Mouse (Mus musculus) cerebellum, adult 2 months (tissue): ENCODE measurements around the gene Tbc1d5. TPM values are rescaled to one million over a fixed set of nuclear protein-coding genes. Genes with fewer than 3 reads are reported as not detected.

Experiments
- DNase-seq, 2 experiments: peaks; one replicate each; pipeline ENCODE4 v3.0.0; 2021
- H3K27ac ChIP-seq: fragments of 200-500 bp; 2 replicates; pipeline ENCODE4 v1.5.1; 2012; ENCODE audit warnings: low read length, control low read depth, inconsistent platforms; ENCODE audit not compliant: insufficient read depth
- H3K27me3 ChIP-seq: fragments of 200-500 bp; 2 replicates; pipeline ENCODE4 v1.6.1; 2012; ENCODE audit warnings: inconsistent platforms, mild to moderate bottlenecking, low read length, moderate library complexity; ENCODE audit not compliant: control insufficient read depth, insufficient read depth
- H3K4me1 ChIP-seq: fragments of 200-500 bp; 2 replicates; pipeline ENCODE4 v1.6.1; 2011; ENCODE audit warnings: low read length; ENCODE audit not compliant: control insufficient read depth, insufficient read depth
- H3K4me3 ChIP-seq: fragments of 200-500 bp; replicated peaks from 2 replicates; pipeline ENCODE3; 2011; ENCODE audit warnings: mild to moderate bottlenecking, low read depth, low read length, control low read depth; ENCODE audit not compliant: insufficient read depth
- CTCF ChIP-seq: fragments of 200-500 bp; IDR thresholded peaks from 2 replicates; pipeline ENCODE4 v1.5.1; 2011; ENCODE audit warnings: low read depth, mild to moderate bottlenecking, control low read depth, low read length, moderate library complexity, borderline replicate concordance; ENCODE audit not compliant: insufficient read depth
- POLR2A ChIP-seq: fragments of 200-500 bp; IDR thresholded peaks from 2 replicates; pipeline ENCODE4 v1.6.1; 2011; ENCODE audit warnings: low read length, control low read depth, borderline replicate concordance; ENCODE audit not compliant: insufficient read depth
- WGBS: fragments of 180-500 bp; shearing (Covaris S2); methylation state at CpG from one replicate; pipeline ENCODE4 v1.1.7; 2018; 5-methylcytosine and 5-hydroxymethylcytosine counted together
- polyA plus RNA-seq: library from polyadenylated mRNA; depleted of rRNA; stranded (reverse); fragments of >200 nt; gene quantifications from 2 replicates; pipeline ENCODE4 v1.2.3, GENCODE M21; 2012

Gene Tbc1d5
- polyA plus RNA-seq, 1 experiment = 19.6 TPM

DNA sequence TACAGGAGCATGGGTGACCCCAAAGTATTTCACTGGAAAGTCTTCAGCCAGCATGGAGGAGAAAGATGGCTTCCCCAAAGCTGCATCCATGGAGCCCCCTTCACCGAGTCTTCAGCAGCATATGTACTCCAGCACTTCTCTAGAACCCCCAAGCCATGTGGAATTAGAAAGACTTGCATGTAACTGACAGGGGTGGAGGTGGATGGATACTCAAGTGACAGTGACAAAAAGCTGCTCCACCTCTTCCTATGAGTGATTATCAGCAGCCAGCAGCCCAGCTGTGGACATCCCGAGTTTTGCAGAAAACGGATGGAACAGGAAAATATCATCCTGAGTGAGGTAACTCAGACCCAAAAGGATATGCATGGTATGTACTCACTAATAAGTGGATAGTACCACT is 311.9 kb downstream of the Tbc1d5 start:
- Histone ChIP-seq H3K27ac (no peak overlapping the region), H3K4me1 (no peaks in the 10 kb centered on the region), H3K4me3 (no peak overlapping the region), H3K27me3 (no peaks in the 10 kb centered on the region)
- WGBS = 93% methylated on average over 3 of the region's 3 CpGs
- TF ChIP-seq CTCF = no peak
- TF ChIP-seq POLR2A = no peak
- DNase-seq = no peak

GRCm38 (mm10) chr17:50864781-50865180 is 314.4 kb downstream of the Tbc1d5 start:
- Histone ChIP-seq H3K4me3 (no peak overlapping the region), H3K27ac (no peak overlapping the region), H3K4me1 (no peaks in the 10 kb centered on the region), H3K27me3 (no peaks in the 10 kb centered on the region)
- DNase-seq = no peak
- WGBS = 97% methylated on average over 1 of the region's 1 CpGs
- TF ChIP-seq CTCF = no peak

GRCm38 (mm10) chr17:50853220-50853619 is 325.9 kb downstream of the Tbc1d5 start:
- no peaks in the 10 kb centered on the region for H3K4me1 ChIP-seq
- no peaks in the 10 kb centered on the region for H3K27me3 ChIP-seq
- 58% methylated on average over 3 of the region's 3 CpGs for WGBS
- DNase-seq = no peak
- TF ChIP-seq POLR2A = no peak
- no peak for TF ChIP-seq CTCF
- H3K27ac ChIP-seq = no peak overlapping the region
- no peak overlapping the region for H3K4me3 ChIP-seq

DNA sequence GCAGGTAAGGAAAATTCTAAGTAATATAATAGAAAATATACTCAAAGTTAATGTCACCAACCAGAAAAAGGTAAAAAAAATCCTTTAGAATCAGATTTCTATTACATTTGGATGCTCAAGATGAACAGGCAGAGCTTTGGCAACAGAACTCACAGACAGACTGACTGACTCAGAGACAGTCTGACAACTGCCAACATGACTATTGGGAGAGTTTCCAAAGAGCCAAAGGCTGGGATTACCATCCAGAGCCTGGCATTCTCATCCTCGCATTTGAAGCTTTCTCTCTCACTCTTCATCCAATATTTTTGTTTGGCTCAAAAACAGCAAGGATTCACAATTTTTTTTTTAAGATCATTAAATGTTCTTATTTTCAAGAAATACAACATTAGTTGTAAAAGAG is 327.8 kb downstream of the Tbc1d5 start:
- H3K4me3 ChIP-seq = no peak overlapping the region
- TF ChIP-seq CTCF (no peak), POLR2A (no peak)
- H3K27ac ChIP-seq = no peak overlapping the region
- WGBS = 22% methylated on average over 1 of the region's 1 CpGs
- H3K4me1 ChIP-seq = no peaks in the 10 kb centered on the region
- no peaks in the 10 kb centered on the region for H3K27me3 ChIP-seq
- DNase-seq = peak in 1 of 2 experiments; percentile 25

- Histone ChIP-seq H3K4me1 (no peaks in the 10 kb centered on the region), H3K27ac (no peak overlapping the region), H3K4me3 (no peak overlapping the region), H3K27me3 (no peaks in the 10 kb centered on the region)
- peak; percentile 48; the same call in 1 of the 2 replicates for TF ChIP-seq CTCF
- TF ChIP-seq POLR2A = no peak
- DNase-seq = no peak
- WGBS = 38% methylated on average over 1 of the region's 1 CpGs
Observed at GRCm38 (mm10) chr17:50814089-50814488, 365.1 kb downstream of the Tbc1d5 start.

GRCm38 (mm10) chr17:50813580-50813979 is 365.6 kb downstream of the Tbc1d5 start:
- Histone ChIP-seq H3K4me3 (no peak overlapping the region), H3K27ac (no peak overlapping the region), H3K27me3 (no peaks in the 10 kb centered on the region), H3K4me1 (no peaks in the 10 kb centered on the region)
- no peak for TF ChIP-seq POLR2A
- no peak for DNase-seq
- WGBS = 88% methylated on average over 6 of the region's 6 CpGs

DNA sequence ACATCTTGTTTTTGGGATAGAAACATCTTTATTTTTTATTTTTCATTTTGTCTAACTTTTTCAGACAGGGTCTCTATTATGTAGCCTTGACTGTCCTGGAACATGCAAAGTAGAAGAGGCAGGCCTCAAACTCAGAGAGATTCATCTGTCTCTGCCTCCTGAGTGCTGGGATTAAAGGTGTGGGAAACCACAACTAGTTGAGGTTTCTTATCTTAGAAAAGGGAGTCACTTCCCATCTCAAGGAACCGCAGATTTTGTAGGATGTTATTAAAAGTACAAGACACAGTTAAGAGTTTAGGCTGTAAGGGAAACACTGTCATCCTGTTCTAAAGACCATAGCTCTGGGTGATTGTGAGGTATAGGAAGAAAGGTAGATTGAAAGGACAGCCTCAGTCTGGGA is 373.5 kb downstream of the Tbc1d5 start:
- TF ChIP-seq POLR2A = no peak
- no peak for TF ChIP-seq CTCF
- 92% methylated on average over 1 of the region's 1 CpGs for WGBS

DNA sequence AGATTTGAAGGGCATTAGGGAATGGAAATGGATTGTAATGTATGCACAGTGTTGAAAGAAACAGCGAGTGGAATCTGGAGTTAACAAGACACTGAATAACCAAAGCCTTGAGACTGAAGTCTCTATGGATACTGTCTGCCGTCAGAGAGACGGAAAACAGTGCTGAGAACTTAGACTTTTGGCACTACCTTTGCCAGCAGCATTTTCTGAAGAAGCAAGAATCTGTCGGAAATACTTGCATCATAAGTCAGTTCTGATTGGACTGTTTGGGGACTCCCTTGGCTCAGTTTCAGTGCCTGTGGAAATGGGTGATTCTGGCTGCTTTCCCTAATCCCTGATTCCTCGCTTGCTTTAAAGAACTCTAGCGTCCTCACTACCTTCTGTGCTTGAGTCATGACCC is 375.9 kb downstream of the Tbc1d5 start:
- Histone ChIP-seq H3K4me1 (no peaks in the 10 kb centered on the region), H3K27me3 (no peaks in the 10 kb centered on the region), H3K27ac (no peak overlapping the region), H3K4me3 (no peak overlapping the region)
- WGBS = 32% methylated on average over 6 of the region's 6 CpGs
- no peak for TF ChIP-seq POLR2A
- no peak for TF ChIP-seq CTCF
- DNase-seq = no peak

More for the DNA sequence above, 373.5 kb downstream of the Tbc1d5 start:
- Histone ChIP-seq H3K27me3 (no peaks in the 10 kb centered on the region), H3K4me3 (no peak overlapping the region), H3K4me1 (no peaks in the 10 kb centered on the region), H3K27ac (no peak overlapping the region)
- DNase-seq = no peak

DNA sequence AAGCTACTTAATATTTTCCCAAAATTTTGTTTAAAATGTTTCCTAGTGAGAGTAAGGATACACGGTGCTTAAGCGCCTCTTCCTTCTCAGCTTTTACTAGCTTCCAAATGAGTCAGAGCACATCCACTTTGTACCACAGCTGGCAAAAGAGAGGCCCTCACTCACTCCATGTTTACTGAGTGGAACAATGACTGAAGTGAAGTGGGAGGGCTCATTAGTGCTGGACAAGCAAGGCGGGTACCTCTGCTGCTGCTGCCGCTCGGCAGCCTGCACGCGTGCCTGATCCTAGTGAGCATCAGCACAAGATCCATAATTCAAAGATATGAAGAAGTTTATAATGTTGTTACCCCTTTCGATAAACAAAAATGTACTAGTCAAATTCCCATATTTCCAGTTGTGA is 376.8 kb downstream of the Tbc1d5 start:
- TF ChIP-seq POLR2A = no peak
- TF ChIP-seq CTCF = no peak
- H3K4me1 ChIP-seq = no peaks in the 10 kb centered on the region

More for the DNA sequence above, 376.8 kb downstream of the Tbc1d5 start:
- 85% methylated on average over 8 of the region's 8 CpGs for WGBS
- no peak overlapping the region for H3K4me3 ChIP-seq
- H3K27me3 ChIP-seq = no peaks in the 10 kb centered on the region
- DNase-seq = no peak
- no peak overlapping the region for H3K27ac ChIP-seq
